In genomic region chr9:91126630-91127245, GRCm38 (mm10) we compare ENCODE assay signal across 21 mouse cellular contexts.
DNase-seq lines count a peak whose midpoint lies in the region; ATAC-seq and TF ChIP-seq lines count a peak whose summit lies in the region.
"Had no signal": no experiment of that assay in that cellular context is flagged by ENCODE, and none has a peak within 500 bp of the region (broad histone marks: within the 10 kb centered on the region; RNA-seq: fewer than 3 reads in every experiment).

No protein-coding gene starts in this region.

- no peaks in the 10 kb centered on the region for H3K27me3 ChIP-seq in kidney, embryonic 14.5 days (ENCODE audit: control insufficient read depth, insufficient read depth, low read length)
- H3K27me3 ChIP-seq: limb, embryonic 12.5 days; liver, embryonic 13.5 days; lung, embryonic 15.5 days; neural tube, embryonic 13.5 days; Patski had no signal

- H3K4me3 ChIP-seq in layer of hippocampus, adult 2 months, result 0 out of 2 replicates have a peak overlapping the region, but pooled peaks have one; percentile 9
- no peak overlapping the region for H3K4me3 ChIP-seq in kidney, embryonic 14.5 days (ENCODE audit: low read length)
- H3K4me3 ChIP-seq: embryonic facial prominence, embryonic 10.5 days; heart, embryonic 10.5 days; limb, embryonic 12.5 days; liver, embryonic 13.5 days; lung, embryonic 15.5 days; neural tube, embryonic 13.5 days had no signal

- no peaks in the 10 kb centered on the region for H3K36me3 ChIP-seq in kidney, embryonic 14.5 days (ENCODE audit: control insufficient read depth, insufficient read depth, low read length)
- H3K36me3 ChIP-seq: embryonic facial prominence, embryonic 10.5 days; heart, embryonic 10.5 days; limb, embryonic 12.5 days; liver, embryonic 13.5 days; lung, embryonic 15.5 days; neural tube, embryonic 13.5 days had no signal

- no peak for ATAC-seq in kidney, embryonic 14.5 days (ENCODE audit: low FRiP score, low TSS enrichment)
- ATAC-seq: Patski had no signal

- no peak for DNase-seq in layer of hippocampus, adult 2 months (ENCODE audit: low spot score in 2 of 2)
- no peak for DNase-seq in layer of hippocampus, postnatal 14 days (ENCODE audit: low spot score in 2 of 2)
- DNase-seq in brain, embryonic 14.5 days (ENCODE audit: low read depth), result peak; percentile 87
- peak; percentile 84 to 86 for DNase-seq in cerebellum, adult 18-20 months
- DNase-seq in cerebellum, postnatal 36 days, result peak; percentile 78 to 85
- no peak for DNase-seq in spleen, adult 18-20 months
- no peak for DNase-seq in layer of hippocampus, adult 9-11 months
- DNase-seq: adrenal gland, postnatal 25 days; heart, postnatal 14 days; kidney, adult 2 months; kidney, postnatal 4 days; liver, embryonic 13.5 days; right cerebral cortex, postnatal 25 days; thymus, postnatal 25 days had no signal

- no peak overlapping the region for H3K9ac ChIP-seq in kidney, embryonic 14.5 days (ENCODE audit: low read depth, low read length)
- H3K9ac ChIP-seq: limb, embryonic 12.5 days; liver, embryonic 13.5 days; lung, embryonic 15.5 days; neural tube, embryonic 13.5 days had no signal

- H3K9me3 ChIP-seq in kidney, embryonic 14.5 days (ENCODE audit: control insufficient read depth, low read length), result no peaks in the 10 kb centered on the region
- H3K9me3 ChIP-seq: embryonic facial prominence, embryonic 10.5 days; heart, embryonic 10.5 days; limb, embryonic 12.5 days; liver, embryonic 13.5 days; lung, embryonic 15.5 days; neural tube, embryonic 13.5 days had no signal

- no peaks in the 10 kb centered on the region for H3K4me1 ChIP-seq in kidney, embryonic 14.5 days (ENCODE audit: control insufficient read depth, insufficient read depth, low read length)
- H3K4me1 ChIP-seq: embryonic facial prominence, embryonic 10.5 days; heart, embryonic 10.5 days; limb, embryonic 12.5 days; liver, embryonic 13.5 days; lung, embryonic 15.5 days; neural tube, embryonic 13.5 days had no signal

- H3K27ac ChIP-seq in layer of hippocampus, adult 2 months, result no peak overlapping the region
- no peak overlapping the region for H3K27ac ChIP-seq in kidney, embryonic 14.5 days (ENCODE audit: low read depth, low read length)
- H3K27ac ChIP-seq: embryonic facial prominence, embryonic 10.5 days; heart, embryonic 10.5 days; limb, embryonic 12.5 days; liver, embryonic 13.5 days; lung, embryonic 15.5 days; neural tube, embryonic 13.5 days had no signal

- 65% methylated on average over 8 of the region's 8 CpGs for WGBS in kidney, embryonic 14.5 days

- no peak overlapping the region for H3K4me2 ChIP-seq in kidney, embryonic 14.5 days (replicated peaks; ENCODE audit: low read depth, low read length)
- H3K4me2 ChIP-seq: limb, embryonic 12.5 days; liver, embryonic 13.5 days; lung, embryonic 15.5 days; neural tube, embryonic 13.5 days had no signal

- no peak for TF ChIP-seq CTCF in layer of hippocampus, adult 2 months (conservative IDR thresholded peaks at IDR 0.05)
- no peak for TF ChIP-seq CTCF in brain, embryonic 14.5 days (IDR thresholded peaks at IDR 0.05; ENCODE audit: borderline replicate concordance, extremely low read depth, insufficient read depth, insufficient read length)

- no peak for TF ChIP-seq POLR2A in brain, embryonic 14.5 days (IDR thresholded peaks at IDR 0.05; ENCODE audit: borderline replicate concordance, extremely low read depth, insufficient read depth, insufficient read length, poor library complexity, severe bottlenecking)

Comparison
In these comparisons a context has a peak if more than half of its experiments do, and no peak if none do; other contexts are left out.
1. DNase-seq: peak in brain, embryonic 14.5 days (single experiment), cerebellum, adult 18-20 months (2 of 2) and cerebellum, postnatal 36 days (2 of 2); none in layer of hippocampus, adult 2 months (0 of 2), layer of hippocampus, postnatal 14 days (0 of 2), spleen, adult 18-20 months (0 of 2) and layer of hippocampus, adult 9-11 months (single experiment).